Mouse (Mus musculus) liver, embryonic 14.5 days (tissue): ENCODE data around the gene Wdr81. TPM values are rescaled to one million over a fixed set of nuclear protein-coding genes. Genes with fewer than 3 reads are reported as not detected.

Experiments
- ATAC-seq: fragments of 200-750 bp; cut with Nextera tagmentation; 2 replicates; pipeline ENCODE4 v1.8.0; 2017; ENCODE audit warnings: moderate number of reproducible peaks, mild to moderate bottlenecking, moderate library complexity; ENCODE audit not compliant: insufficient read depth
- DNase-seq, 3 experiments: peaks; one replicate each; pipeline ENCODE4 v3.0.0-alpha.2; 2012 to 2013; ENCODE audit warnings: low read depth in 3 of 3, low spot score in 3 of 3
- H3K27ac ChIP-seq: fragments of 300-500 bp; sonication (generic); 2 replicates; pipeline ENCODE4 v1.5.1; 2014; ENCODE audit warnings: moderate library complexity, mild to moderate bottlenecking, control low read depth, inconsistent platforms
- H3K27me3 ChIP-seq: fragments of 300-500 bp; sonication (generic); 2 replicates; pipeline ENCODE4 v1.6.1; 2014; ENCODE audit warnings: mild to moderate bottlenecking, low read length, moderate library complexity; ENCODE audit not compliant: control insufficient read depth, insufficient read depth
- H3K36me3 ChIP-seq: fragments of 300-500 bp; sonication (generic); replicated peaks from 2 replicates; pipeline ENCODE4 v1.6.1; 2014; ENCODE audit warnings: low read depth; ENCODE audit not compliant: control insufficient read depth, insufficient read depth
- H3K4me1 ChIP-seq, 2 experiments: fragments of 200-500 bp in 1 of 2; fragments of 300-500 bp in 1 of 2; sonication (generic) in 1 of 2; replicated peaks; 2 replicates each; pipeline ENCODE4 v1.6.1; 2012 to 2014; ENCODE audit warnings: antibody characterized with exemption in 1 of 2, inconsistent platforms in 1 of 2, low read length in 1 of 2; ENCODE audit not compliant: control insufficient read depth in 2 of 2, insufficient read depth in 2 of 2
- H3K4me2 ChIP-seq: fragments of 300-500 bp; sonication (generic); 2 replicates; pipeline ENCODE4 v1.6.1; 2014; ENCODE audit warnings: low read depth, mild to moderate bottlenecking, control low read depth, moderate library complexity
- H3K4me3 ChIP-seq, 2 experiments: fragments of 200-500 bp in 1 of 2; fragments of 300-500 bp in 1 of 2; sonication (generic) in 1 of 2; 2 replicates each; pipeline ENCODE4 v1.5.1; 2012 to 2014; ENCODE audit warnings: low read depth in 2 of 2, low read length in 2 of 2, mild to moderate bottlenecking in 2 of 2, control low read depth in 1 of 2, inconsistent platforms in 1 of 2, moderate library complexity in 1 of 2; ENCODE audit not compliant: insufficient read depth in 1 of 2
- H3K9ac ChIP-seq: fragments of 300-500 bp; sonication (generic); replicated peaks from 2 replicates; pipeline ENCODE4 v1.6.1; 2014; ENCODE audit warnings: mild to moderate bottlenecking, control low read depth, moderate library complexity
- H3K9me3 ChIP-seq: fragments of 300-500 bp; sonication (generic); 2 replicates; pipeline ENCODE4 v1.6.1; 2016; ENCODE audit warnings: low read length, mixed read lengths; ENCODE audit not compliant: control insufficient read depth
- CTCF ChIP-seq: IDR thresholded peaks from 2 replicates; pipeline ENCODE4 v1.5.1; 2016; ENCODE audit warnings: antibody characterized with exemption, low read depth, control low read depth
- EP300 ChIP-seq: IDR thresholded peaks from 2 replicates; pipeline ENCODE4 v1.6.1; 2016; ENCODE audit warnings: antibody characterized with exemption, low read depth
- WGBS: fragments of 180-500 bp; shearing (Covaris S2); extraction: QIAGEN DNeasy Blood & Tissue Kit; methylation state at CpG from one replicate; pipeline ENCODE4 v1.1.7; 2014; ENCODE audit not compliant: insufficient replicate concordance; 5-methylcytosine and 5-hydroxymethylcytosine counted together
- polyA plus RNA-seq, 2 experiments: library from polyadenylated mRNA; depleted of rRNA in 1 of 2; stranded (reverse) in 1 of 2; unstranded in 1 of 2; fragments of >200 nt; fragmentation: Nextera tagmentation in 1 of 2; extraction: Ambion mirVana in 1 of 2; gene quantifications; 2 replicates each; pipeline versions ENCODE4 v1.2.1 to v1.2.3; 2012 to 2014

Gene Wdr81
- polyA plus RNA-seq, 2 experiments, result 14.6 to 15.3 TPM

DNA sequence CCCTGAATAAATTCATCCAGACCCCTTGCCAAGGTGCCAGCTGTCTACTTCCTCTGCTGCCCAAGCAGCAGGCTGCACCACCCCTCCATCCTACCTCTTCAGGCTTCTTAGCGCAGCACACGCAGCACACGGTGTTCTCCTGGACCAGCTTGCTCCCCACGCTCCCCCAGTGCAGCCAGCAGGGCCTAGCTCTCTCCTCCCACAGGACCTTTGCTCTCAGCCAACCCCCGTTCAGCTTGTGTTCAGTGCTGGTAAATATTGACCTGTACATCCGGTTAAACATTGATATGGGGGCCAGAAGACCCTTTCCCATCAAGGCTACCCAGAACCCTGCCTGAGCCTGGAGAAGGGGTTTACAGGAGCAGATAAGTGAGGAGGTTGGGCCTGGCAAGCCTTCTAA lies 15.2 kb downstream of the Wdr81 start, which contains the start of gene Serpinf2:
TSS of gene Serpinf2 (minus strand) at position 229 of the 400 bp plus-strand sequence.
- H3K4me1 ChIP-seq, result 0 out of 4 replicates have a peak, but pooled peaks cover 0 to 2% of the 10 kb centered on the region in 2 experiments
- H3K27ac ChIP-seq, result no peak within 1 kb of the TSS
- peaks cover 35% of the 10 kb centered on the region for H3K36me3 ChIP-seq
- DNase-seq, result no peak
- H3K4me3 ChIP-seq, result peak within 1 kb of the TSS; percentile 33 to 56
- ATAC-seq, result peak; percentile 58
- TF ChIP-seq EP300 (0 out of 2 replicates have a peak, but pooled peaks have one; percentile 28), CTCF (no peak)
- H3K27me3 ChIP-seq, result no peaks in the 10 kb centered on the region
- no peak within 1 kb of the TSS; the same call in 1 of the 2 replicates for H3K9ac ChIP-seq
- peaks cover 3% of the 10 kb centered on the region for H3K9me3 ChIP-seq
- H3K4me2 ChIP-seq, result no peak within 1 kb of the TSS
- 71% methylated on average over 6 of the region's 6 CpGs for WGBS

DNA sequence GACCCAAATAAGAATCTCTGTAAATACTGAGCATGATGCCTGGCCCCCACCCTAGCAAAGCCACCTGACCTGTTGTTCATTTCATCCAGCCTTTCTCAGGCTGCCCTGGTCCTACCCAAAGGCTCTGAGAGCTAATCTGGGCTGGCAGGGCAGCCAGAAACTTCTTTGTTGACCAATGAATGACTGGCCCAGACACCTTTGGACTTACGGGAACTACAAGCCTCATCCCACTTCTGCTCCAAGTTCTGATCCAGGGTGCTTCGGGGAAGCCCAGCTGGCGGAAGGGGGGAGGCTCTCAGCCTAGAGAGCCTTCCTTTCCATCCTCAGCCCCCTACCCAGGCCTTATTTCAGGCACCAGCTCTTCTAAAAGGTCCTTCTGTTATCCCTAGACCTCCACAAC lies 15.7 kb downstream of the Wdr81 start:
- H3K4me3 ChIP-seq, result peak overlapping the region; percentile 33 to 56
- WGBS, result 76% methylated on average over 3 of the region's 3 CpGs
- peaks cover 32% of the 10 kb centered on the region for H3K36me3 ChIP-seq
- DNase-seq, result no peak
- no peak for ATAC-seq
- H3K4me1 ChIP-seq, result 0 out of 4 replicates have a peak, but pooled peaks cover 0 to 2% of the 10 kb centered on the region in 2 experiments
- H3K4me2 ChIP-seq, result no peak overlapping the region
- no peak overlapping the region; the same call in 1 of the 2 replicates for H3K9ac ChIP-seq
- H3K27ac ChIP-seq, result no peak overlapping the region
- H3K9me3 ChIP-seq, result peaks cover 5% of the 10 kb centered on the region
- H3K27me3 ChIP-seq, result no peaks in the 10 kb centered on the region
- TF ChIP-seq EP300, result no peak
- TF ChIP-seq CTCF, result no peak

DNA sequence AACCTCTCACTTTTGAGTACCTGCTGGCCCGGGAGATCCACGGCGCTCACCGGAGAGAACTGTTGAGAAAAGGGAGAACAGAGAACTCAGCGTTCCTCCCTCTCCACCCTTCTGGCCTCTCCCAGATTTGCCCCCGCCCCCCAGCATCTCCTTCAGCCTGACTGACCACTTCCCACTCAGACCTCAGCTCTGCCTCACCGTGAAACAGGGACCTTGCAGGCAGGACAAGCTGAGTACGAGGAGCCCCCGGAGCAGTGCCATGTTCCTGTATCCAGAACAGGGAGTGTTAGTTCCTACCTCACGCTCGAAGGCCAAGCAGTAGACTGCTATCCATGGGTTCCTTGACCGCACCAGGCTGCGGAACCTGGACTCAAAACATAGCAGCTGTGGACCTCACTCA lies 16.3 kb downstream of the Wdr81 start:
- Histone ChIP-seq H3K4me1 (0 out of 4 replicates have a peak, but pooled peaks cover 0 to 2% of the 10 kb centered on the region in 2 experiments), H3K4me2 (peak overlapping the region; percentile 30; the same call in 1 of the 2 replicates), H3K9ac (no peak overlapping the region; the same call in 1 of the 2 replicates), H3K27ac (no peak overlapping the region), H3K4me3 (peak overlapping the region; percentile 33 to 56), H3K9me3 (peaks cover 5% of the 10 kb centered on the region), H3K27me3 (no peaks in the 10 kb centered on the region), H3K36me3 (peaks cover 26% of the 10 kb centered on the region)
- DNase-seq (no peak), ATAC-seq (no peak)
- TF ChIP-seq CTCF, result no peak
- TF ChIP-seq EP300, result no peak
- 57% methylated on average over 13 of the region's 13 CpGs for WGBS

DNA sequence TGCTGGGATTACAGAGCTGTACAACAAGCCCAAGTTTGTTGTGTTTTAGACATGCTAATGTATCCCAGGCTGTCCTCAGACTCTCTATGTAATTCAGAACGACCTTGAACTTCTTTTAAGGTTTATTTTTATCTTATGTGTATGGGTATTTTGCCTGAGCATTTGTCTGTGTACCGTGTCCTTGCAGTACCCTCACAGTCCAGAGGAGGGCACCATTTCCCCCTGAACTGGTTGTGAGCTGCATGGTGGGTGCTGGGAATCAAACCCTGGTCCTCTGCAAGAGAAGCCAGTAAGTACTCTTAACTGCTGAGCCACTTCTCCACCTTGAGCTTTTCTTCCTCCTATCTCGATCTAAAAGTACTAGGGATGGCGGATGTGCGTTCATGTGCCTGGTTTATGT lies 20.4 kb downstream of the Wdr81 start:
- no peak overlapping the region for H3K4me3 ChIP-seq
- no peak for DNase-seq
- no peak overlapping the region for H3K27ac ChIP-seq
- TF ChIP-seq CTCF (peak; percentile 77), EP300 (no peak)
- H3K4me2 ChIP-seq, result no peak overlapping the region
- WGBS, result 83% methylated on average over 5 of the region's 5 CpGs
- peaks cover 0 to 2% of the 10 kb centered on the region in 2 experiments; a peak in 1 of 4 replicates for H3K4me1 ChIP-seq
- no peak overlapping the region for H3K9ac ChIP-seq
- no peaks in the 10 kb centered on the region for H3K27me3 ChIP-seq
- ATAC-seq, result no peak
- peaks cover 5% of the 10 kb centered on the region for H3K9me3 ChIP-seq
- peaks cover 6% of the 10 kb centered on the region; the same call in 1 of the 2 replicates for H3K36me3 ChIP-seq

DNA sequence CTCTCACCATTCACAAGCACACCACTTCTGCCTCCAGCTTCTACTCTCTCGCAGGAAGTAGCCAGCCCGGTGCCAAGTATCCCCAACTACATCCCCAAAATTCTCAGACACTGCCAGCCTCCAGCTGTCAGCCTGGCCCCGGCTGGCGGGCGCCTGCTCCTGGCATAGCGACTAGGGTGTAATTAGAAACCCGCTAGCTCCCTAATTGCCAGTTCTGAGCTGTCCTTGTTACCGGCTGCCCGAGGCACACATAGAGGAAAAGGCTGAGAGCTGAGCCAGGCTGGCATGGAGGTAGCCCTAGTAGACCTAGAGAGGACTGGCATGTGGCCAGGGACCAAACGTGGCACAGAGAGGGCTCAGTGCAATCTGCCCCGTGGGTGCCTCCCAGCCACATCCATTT lies 23.2 kb downstream of the Wdr81 start:
- WGBS, result 77% methylated on average over 11 of the region's 11 CpGs

More for the DNA sequence above, 23.2 kb downstream of the Wdr81 start:
- Histone ChIP-seq H3K9me3 (peaks cover 5% of the 10 kb centered on the region), H3K4me2 (no peak overlapping the region), H3K27ac (no peak overlapping the region), H3K27me3 (no peaks in the 10 kb centered on the region), H3K4me3 (no peak overlapping the region), H3K36me3 (peaks cover 6% of the 10 kb centered on the region; the same call in 1 of the 2 replicates), H3K9ac (no peak overlapping the region), H3K4me1 (peaks cover 0 to 4% of the 10 kb centered on the region in 2 experiments; a peak in 2 of 4 replicates)
- ATAC-seq, result no peak
- no peak for TF ChIP-seq CTCF
- no peak for DNase-seq
